Mouse (Mus musculus): ENCODE data around the gene Paqr5.

Gene Paqr5

GRCm38 (mm10) chr9:61959921-61960569 lies 66.6 kb downstream of the Paqr5 start:
- no peak for DNase-seq (ENCODE audit: low spot score)

GRCm38 (mm10) chr9:61954707-61955106 lies 71.9 kb downstream of the Paqr5 start:
- no peak for DNase-seq (ENCODE audit: low spot score)

- DNase-seq (ENCODE audit: low spot score): no peak
Observed at GRCm38 (mm10) chr9:61952241-61952640, 74.4 kb downstream of the Paqr5 start.

- peak; percentile 82 for DNase-seq (ENCODE audit: low spot score)
Observed at GRCm38 (mm10) chr9:61947402-61948346, 79.0 kb downstream of the Paqr5 start.

- DNase-seq (ENCODE audit: low spot score): peak; percentile 84
Observed at GRCm38 (mm10) chr9:61946623-61947401, 79.8 kb downstream of the Paqr5 start, which contains the start of gene Kif23. Gene Kif23 (minus strand): TSS chr9:61946774.

- no peak for DNase-seq (ENCODE audit: low spot score)
Observed at GRCm38 (mm10) chr9:61945973-61946611, 80.6 kb downstream of the Paqr5 start.

GRCm38 (mm10) chr9:61941054-61941453 lies 85.6 kb downstream of the Paqr5 start:
- DNase-seq (ENCODE audit: low spot score): no peak

- DNase-seq (ENCODE audit: low spot score): no peak
Observed at GRCm38 (mm10) chr9:61933333-61933732, 93.3 kb downstream of the Paqr5 start.

GRCm38 (mm10) chr9:61932009-61932408 lies 94.6 kb downstream of the Paqr5 start:
- no peak for DNase-seq (ENCODE audit: low spot score)

GRCm38 (mm10) chr9:61925086-61925660 lies 101.5 kb downstream of the Paqr5 start:
- no peak for DNase-seq (ENCODE audit: low spot score)

- DNase-seq (ENCODE audit: low spot score): no peak
Observed at GRCm38 (mm10) chr9:61920331-61920730, 106.3 kb downstream of the Paqr5 start.

- no peak for DNase-seq (ENCODE audit: low spot score)
Observed at GRCm38 (mm10) chr9:61919464-61919863, 107.2 kb downstream of the Paqr5 start.

- no peak for DNase-seq (ENCODE audit: low spot score)
Observed at GRCm38 (mm10) chr9:61917436-61917835, 109.2 kb downstream of the Paqr5 start.

- DNase-seq (ENCODE audit: low spot score): no peak
Observed at GRCm38 (mm10) chr9:61916986-61917385, 109.7 kb downstream of the Paqr5 start.

- no peak for DNase-seq (ENCODE audit: low spot score)
Observed at GRCm38 (mm10) chr9:61915393-61916005, 111.2 kb downstream of the Paqr5 start.

GRCm38 (mm10) chr9:61914917-61915300 lies 111.7 kb downstream of the Paqr5 start:
- no peak for DNase-seq (ENCODE audit: low spot score)

- DNase-seq (ENCODE audit: low spot score): peak; percentile 98
Observed at GRCm38 (mm10) chr9:61914203-61914916, 112.3 kb downstream of the Paqr5 start, which contains the start of gene Rplp1. Gene Rplp1 (minus strand): TSS chr9:61914542.

- DNase-seq (ENCODE audit: low spot score): no peak
Observed at GRCm38 (mm10) chr9:61911300-61912128, 115.1 kb downstream of the Paqr5 start.

- DNase-seq (ENCODE audit: low spot score): no peak
Observed at GRCm38 (mm10) chr9:61910526-61911256, 116.0 kb downstream of the Paqr5 start.
